Comparison of ENCODE assay signal across 9 mouse cellular contexts in the genomic region with DNA sequence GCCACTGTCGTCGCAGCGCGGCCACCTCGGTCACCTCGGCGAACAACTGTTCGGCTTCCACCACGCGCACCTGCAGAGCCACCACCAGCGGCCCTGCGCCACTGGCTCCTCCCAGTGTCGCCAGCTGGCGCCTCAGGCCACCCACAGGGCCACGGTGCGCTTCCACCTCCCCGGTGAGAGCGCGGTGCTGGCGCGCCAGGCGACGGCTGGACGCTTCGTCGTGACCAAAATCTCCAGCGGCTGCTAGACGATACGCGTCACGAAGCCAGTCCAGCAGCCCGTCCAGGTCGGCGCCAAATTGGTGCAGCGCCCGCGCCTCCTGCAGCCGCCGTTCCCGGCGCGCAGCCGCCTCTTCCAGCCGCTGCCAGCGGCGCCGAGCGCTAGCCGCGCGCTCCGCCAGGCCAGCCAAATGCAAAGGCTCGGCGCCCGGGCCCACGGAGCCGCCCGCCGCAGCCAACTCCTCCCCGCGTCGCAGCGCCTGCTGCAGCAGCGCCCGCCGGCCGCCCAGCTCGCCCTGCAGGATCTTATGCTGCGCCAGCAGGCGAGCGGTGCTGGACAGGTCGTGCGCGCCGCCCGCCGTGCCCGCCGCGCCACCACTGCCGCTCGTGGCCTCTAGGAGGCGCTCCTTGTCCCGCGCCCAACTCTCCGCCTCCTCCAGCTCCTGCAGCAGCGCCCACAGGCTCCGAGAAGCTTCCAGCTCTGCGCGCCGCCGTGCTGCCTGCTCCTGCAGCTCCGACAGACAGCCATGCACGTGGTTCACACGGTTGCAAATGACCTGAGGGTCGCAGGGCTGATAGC. TPM values are rescaled to one million over a fixed set of nuclear protein-coding genes. Genes with fewer than 3 reads are reported as not detected.
A peak's percentile ranks its signal among the peaks of the same experiment; 100 is the strongest.
DNase-seq lines count a peak whose midpoint lies in the region.
"Had no signal": no experiment of that assay in that cellular context is flagged by ENCODE, and none has a peak within 500 bp of the region (broad histone marks: within the 10 kb centered on the region; RNA-seq: fewer than 3 reads in every experiment).

No protein-coding gene starts in this region.

- peak overlapping the region; percentile 56 for H3K4me3 ChIP-seq in hindbrain, embryonic 10.5 days

- DNase-seq in WW6 (ENCODE audit: low read depth, low spot score): peak; percentile 59
- DNase-seq in cerebellum, postnatal 10 days: peak; percentile 92 to 93
- DNase-seq in forelimb bud, embryonic 11.5 days (ENCODE audit: low read depth, low spot score): peak; percentile 78
- peak; percentile 88 for DNase-seq in hindbrain, embryonic 10.5 days (ENCODE audit: low spot score)
- DNase-seq in layer of hippocampus, postnatal 10 days (ENCODE audit: low spot score in 2 of 2): peak; percentile 77 to 86
- peak; percentile 74 for DNase-seq in lung, postnatal 14 days
- peak; percentile 82 for DNase-seq in ovary, postnatal 36 days (ENCODE audit: low spot score)
- peak; percentile 53 to 60 for DNase-seq in thymus, postnatal 36 days

- 0 out of 2 replicates have a peak overlapping the region, but pooled peaks have one; percentile 23 for H3K27ac ChIP-seq in hindbrain, embryonic 10.5 days

- H3K9me3 ChIP-seq in hindbrain, embryonic 10.5 days: peaks cover 1% of the 10 kb centered on the region; the same call in 1 of the 2 replicates

- peaks cover 21% of the 10 kb centered on the region for H3K4me1 ChIP-seq in hindbrain, embryonic 10.5 days (replicated peaks)

- under 1% methylated on average over 96 of the region's 96 CpGs for WGBS in hindbrain, embryonic 10.5 days

- H3K27me3 ChIP-seq in hindbrain, embryonic 10.5 days (ENCODE audit: insufficient read depth, poor library complexity, severe bottlenecking): peaks cover 79% of the 10 kb centered on the region

- H3K36me3 ChIP-seq in hindbrain, embryonic 10.5 days: no peaks in the 10 kb centered on the region

RNA-seq across cellular contexts. Expression of a gene that starts 38.9 kb away (rescaled TPM):
- polyA plus RNA-seq in hindbrain, embryonic 10.5 days (2016; fragmentation: Nextera tagmentation; extraction: Ambion mirVana): 0.33 and 0.34 TPM in 2 replicates
- 100 to 1,000 TPM in 1 of 2 experiments, 10 to 100 TPM in 1; 89.6 to 105 TPM for total RNA-seq in layer of hippocampus, postnatal 10 days (2021)

RNA-seq across cellular contexts. Expression of a gene that starts 39.2 kb away (rescaled TPM):
- 40.6 and 41.8 TPM in 2 replicates for polyA plus RNA-seq in hindbrain, embryonic 10.5 days (2016; fragmentation: Nextera tagmentation; extraction: Ambion mirVana)
- total RNA-seq in layer of hippocampus, postnatal 10 days (2021): 10 to 100 TPM; 16.5 to 17.1 TPM

RNA-seq across cellular contexts. Expression of a gene that starts 51.4 kb away (rescaled TPM):
- polyA plus RNA-seq in hindbrain, embryonic 10.5 days (2016; fragmentation: Nextera tagmentation; extraction: Ambion mirVana): 0.50 TPM in 1 of 2 replicates, not detected in the other
- not detected for total RNA-seq in layer of hippocampus, postnatal 10 days (2021)
- polyA plus RNA-seq: frontal cortex, adult 2 months had no signal

RNA-seq across cellular contexts. Expression of a gene that starts 52.8 kb away (rescaled TPM):
- polyA plus RNA-seq in hindbrain, embryonic 10.5 days (2016; fragmentation: Nextera tagmentation; extraction: Ambion mirVana): 76.3 and 87.4 TPM in 2 replicates
- 10 to 100 TPM; 24.9 to 29.9 TPM for total RNA-seq in layer of hippocampus, postnatal 10 days (2021)

Comparison
In these comparisons a context has a peak if more than half of its experiments do, and no peak if none do; other contexts are left out.
1. Peak in every context shown above with its lines: DNase-seq, H3K4me3 ChIP-seq and H3K27ac ChIP-seq.